Mouse (Mus musculus): ENCODE data around the gene Golga7b.

- no peak for TF ChIP-seq CTCF (IDR thresholded peaks at IDR 0.05; ENCODE audit: low read depth)
- no peak for TF ChIP-seq EP300 (IDR thresholded peaks at IDR 0.05; ENCODE audit: low read depth)
These were observed 32.8 kb upstream of the Golga7b start for GRCm38 (mm10) chr19:42214601-42215000.
